Mouse (Mus musculus) G1E (cell line): ENCODE measurements around the gene Rnf10.

Experiments
- CTCF ChIP-seq: IDR thresholded peaks from 2 replicates; pipeline ENCODE4 v1.5.1; 2012; ENCODE audit warnings: low read depth, low read length, inconsistent platforms, mixed read lengths
- GATA1 ChIP-seq: IDR thresholded peaks from 2 replicates; pipeline ENCODE4 v1.6.1; 2012; ENCODE audit warnings: borderline replicate concordance, low read length, inconsistent platforms, mixed read lengths
- GATA2 ChIP-seq: IDR thresholded peaks from 2 replicates; pipeline ENCODE4 v1.6.1; 2012; ENCODE audit warnings: low read depth, low read length, inconsistent platforms, borderline replicate concordance
- POLR2AphosphoS5 ChIP-seq: IDR thresholded peaks from 2 replicates; pipeline ENCODE4 v1.6.1; 2012; ENCODE audit warnings: low read depth, low read length, inconsistent platforms; ENCODE audit not compliant: insufficient replicate concordance
- TAL1 ChIP-seq: conservative IDR thresholded peaks from 2 replicates; pipeline ENCODE4 v1.6.1; 2012; ENCODE audit warnings: low read depth, low read length, inconsistent platforms, mixed read lengths

GRCm38 (mm10) chr5:115235323-115235771 is 37.4 kb downstream of the Rnf10 start:
- TF ChIP-seq CTCF (no peak), TAL1 (no peak), POLR2AphosphoS5 (no peak), GATA2 (no peak), GATA1 (no peak)
